18 mouse cellular contexts compared by ENCODE assay signal in genomic region chr4:143231110-143231509, GRCm38 (mm10).
"Had no signal": no experiment of that assay in that cellular context is flagged by ENCODE, and none has a peak within 500 bp of the region (broad histone marks: within the 10 kb centered on the region; RNA-seq: fewer than 3 reads in every experiment).

No protein-coding gene starts in this region.

- H3K4me2 ChIP-seq: liver, embryonic 12.5 days; liver, embryonic 15.5 days; lung, embryonic 15.5 days had no signal

- H3K4me3 ChIP-seq: layer of hippocampus, adult 2 months; liver, embryonic 12.5 days; liver, embryonic 15.5 days; lung, embryonic 15.5 days; megakaryocyte, embryonic 14.5 days; midbrain, embryonic 10.5 days had no signal

- H3K9ac ChIP-seq: liver, embryonic 12.5 days; liver, embryonic 15.5 days; lung, embryonic 15.5 days had no signal

- H3K4me1 ChIP-seq: liver, embryonic 12.5 days; liver, embryonic 15.5 days; lung, embryonic 15.5 days; megakaryocyte, embryonic 14.5 days; midbrain, embryonic 10.5 days had no signal

- ATAC-seq: intestine, embryonic 16.5 days had no signal

- H3K27me3 ChIP-seq: liver, embryonic 12.5 days; liver, embryonic 15.5 days; lung, embryonic 15.5 days had no signal

- H3K27ac ChIP-seq: kidney, postnatal 0 days; layer of hippocampus, adult 2 months; liver, embryonic 12.5 days; liver, embryonic 15.5 days; lung, embryonic 15.5 days; midbrain, embryonic 10.5 days had no signal

- DNase-seq: kidney, adult 18-20 months; kidney, postnatal 25 days; layer of hippocampus, adult 9-11 months; liver; lung, adult 18-20 months; lung, postnatal 10 days; lung, postnatal 36 days; midbrain, embryonic 14.5 days; right cerebral cortex, postnatal 4 days; thymus, postnatal 25 days had no signal

- H3K36me3 ChIP-seq: liver, embryonic 12.5 days; liver, embryonic 15.5 days; lung, embryonic 15.5 days; midbrain, embryonic 10.5 days had no signal

- H3K9me3 ChIP-seq: liver, embryonic 12.5 days; lung, embryonic 15.5 days had no signal
